Mouse (Mus musculus) kidney, postnatal 0 days (tissue): Measurements from ENCODE around the gene Mef2a. TPM values are rescaled to one million over a fixed set of nuclear protein-coding genes. Genes with fewer than 3 reads are reported as not detected.

Experiments
- ATAC-seq: fragments of 200-750 bp; cut with Nextera tagmentation; replicated peaks from 2 replicates; pipeline ENCODE4 v1.8.0; 2017; ENCODE audit warnings: low read depth, moderate number of reproducible peaks, moderate TSS enrichment, moderate library complexity; ENCODE audit not compliant: low FRiP score
- DNase-seq: peaks from one replicate; pipeline ENCODE4 v3.0.0-alpha.2; 2016; ENCODE audit warnings: low spot score
- H3K27ac ChIP-seq: fragments of 300-500 bp; sonication (generic); 2 replicates; pipeline ENCODE4 v1.5.1; 2014; ENCODE audit warnings: mild to moderate bottlenecking
- H3K27me3 ChIP-seq: fragments of 300-500 bp; sonication (generic); 2 replicates; pipeline ENCODE4 v1.6.1; 2014; ENCODE audit warnings: low read length, mixed read lengths; ENCODE audit not compliant: insufficient read depth
- H3K36me3 ChIP-seq: fragments of 300-500 bp; sonication (generic); 2 replicates; pipeline ENCODE4 v1.6.1; 2014; ENCODE audit warnings: low read length, mixed read lengths; ENCODE audit not compliant: insufficient read depth
- H3K4me1 ChIP-seq: fragments of 300-500 bp; sonication (generic); replicated peaks from 2 replicates; pipeline ENCODE4 v1.6.1; 2014; ENCODE audit warnings: antibody characterized with exemption, low read length, mixed read lengths; ENCODE audit not compliant: insufficient read depth
- H3K4me2 ChIP-seq: fragments of 300-500 bp; sonication (generic); 2 replicates; pipeline ENCODE4 v1.6.1; 2014; ENCODE audit warnings: mild to moderate bottlenecking, low read length, moderate library complexity, mixed read lengths
- H3K4me3 ChIP-seq: fragments of 300-500 bp; sonication (generic); replicated peaks from 2 replicates; pipeline ENCODE4 v1.5.1; 2014; ENCODE audit warnings: low read depth, low read length
- H3K9ac ChIP-seq: fragments of 300-500 bp; sonication (generic); 2 replicates; pipeline ENCODE4 v1.6.1; 2014; ENCODE audit warnings: low read depth, low read length
- H3K9me3 ChIP-seq: fragments of 300-500 bp; sonication (generic); replicated peaks from 2 replicates; pipeline ENCODE4 v1.6.1; 2016; ENCODE audit warnings: low read length, inconsistent platforms, mixed read lengths
- CTCF ChIP-seq: IDR thresholded peaks from 2 replicates; pipeline ENCODE4 v1.5.1; 2016; ENCODE audit warnings: antibody characterized with exemption, low read depth, mild to moderate bottlenecking, moderate library complexity
- WGBS: fragments of 180-500 bp; shearing (Covaris S2); extraction: QIAGEN DNeasy Blood & Tissue Kit; methylation state at CpG from one replicate; pipeline ENCODE4 v1.1.7; 2014; 5-methylcytosine and 5-hydroxymethylcytosine counted together
- polyA plus RNA-seq: library from polyadenylated mRNA; unstranded; fragments of >200 nt; fragmentation: Nextera tagmentation; extraction: Ambion mirVana; gene quantifications from 2 replicates; pipeline ENCODE4 v1.2.1, GENCODE M21; 2015

Mef2a gene
- polyA plus RNA-seq, 1 experiment from 2014 or later, result 33.3 TPM

- peak within 1 kb of the TSS; percentile 77 for H3K4me2 ChIP-seq
- WGBS, result 3% methylated on average over 31 of the region's 31 CpGs
- peak within 1 kb of the TSS; percentile 77 for H3K9ac ChIP-seq
- H3K4me1 ChIP-seq, result peaks cover 4% of the 10 kb centered on the region; the same call in 1 of the 2 replicates
- DNase-seq (peak; percentile 98), ATAC-seq (peak; percentile 98)
- H3K4me3 ChIP-seq, result peak within 1 kb of the TSS; percentile 75
- peak within 1 kb of the TSS; percentile 20; the same call in 1 of the 2 replicates for H3K27ac ChIP-seq
- no peaks in the 10 kb centered on the region for H3K27me3 ChIP-seq
- H3K36me3 ChIP-seq, result peaks cover 3% of the 10 kb centered on the region; the same call in 1 of the 2 replicates
- no peak for TF ChIP-seq CTCF
- no peaks in the 10 kb centered on the region for H3K9me3 ChIP-seq
Measured at GRCm38 (mm10) chr7:67222220-67222862, 150.3 kb downstream of the Mef2a start, which contains the start of gene Lysmd4. TSS of gene Lysmd4 (plus strand) at chr7:67222544.

GRCm38 (mm10) chr7:67217025-67217424 lies 155.6 kb downstream of the Mef2a start:
- WGBS, result 84% methylated on average over 3 of the region's 3 CpGs
- H3K4me1 ChIP-seq, result no peaks in the 10 kb centered on the region
- peak; percentile 88 for TF ChIP-seq CTCF
- ATAC-seq (no peak), DNase-seq (peak; percentile 60)
- no peak overlapping the region for H3K27ac ChIP-seq
- H3K4me3 ChIP-seq, result no peak overlapping the region
- H3K4me2 ChIP-seq, result no peak overlapping the region
- no peak overlapping the region for H3K9ac ChIP-seq
- no peaks in the 10 kb centered on the region for H3K27me3 ChIP-seq
- H3K9me3 ChIP-seq, result no peaks in the 10 kb centered on the region
- H3K36me3 ChIP-seq, result no peaks in the 10 kb centered on the region

GRCm38 (mm10) chr7:67216351-67216750 lies 156.3 kb downstream of the Mef2a start:
- no peaks in the 10 kb centered on the region for H3K4me1 ChIP-seq
- 84% methylated on average over 6 of the region's 6 CpGs for WGBS
- no peaks in the 10 kb centered on the region for H3K36me3 ChIP-seq
- no peak for ATAC-seq
- H3K27me3 ChIP-seq, result no peaks in the 10 kb centered on the region
- no peak overlapping the region for H3K4me3 ChIP-seq
- TF ChIP-seq CTCF, result no peak
- H3K9me3 ChIP-seq, result no peaks in the 10 kb centered on the region
- no peak overlapping the region for H3K4me2 ChIP-seq
- H3K27ac ChIP-seq, result no peak overlapping the region
- no peak for DNase-seq
- no peak overlapping the region for H3K9ac ChIP-seq

DNA sequence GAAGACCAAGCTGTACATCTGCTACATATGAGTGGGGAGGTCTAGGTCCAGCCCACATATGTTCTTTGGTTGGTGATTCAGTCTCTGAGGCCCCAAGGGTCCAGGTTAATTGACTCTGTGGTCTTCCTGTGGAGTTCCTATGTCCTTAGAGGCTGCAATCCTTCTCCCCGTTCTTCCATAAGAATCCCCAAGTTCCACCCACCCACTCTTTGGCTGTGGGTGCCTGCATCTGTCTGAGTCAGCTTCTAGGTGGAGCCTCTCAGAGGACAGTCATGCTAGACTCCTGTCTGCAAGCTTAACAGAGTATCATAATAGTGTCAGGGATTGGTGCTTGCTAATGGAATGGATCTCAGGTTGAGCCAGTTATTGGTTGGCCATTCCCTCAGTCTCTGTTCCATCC lies 159.1 kb downstream of the Mef2a start:
- Histone ChIP-seq H3K27ac (no peak overlapping the region), H3K9ac (no peak overlapping the region), H3K4me3 (no peak overlapping the region), H3K4me2 (no peak overlapping the region), H3K4me1 (no peaks in the 10 kb centered on the region), H3K9me3 (no peaks in the 10 kb centered on the region), H3K27me3 (no peaks in the 10 kb centered on the region), H3K36me3 (no peaks in the 10 kb centered on the region)
- WGBS, result 93% methylated on average over 1 of the region's 1 CpGs
- DNase-seq (no peak), ATAC-seq (no peak)
- no peak for TF ChIP-seq CTCF

- Histone ChIP-seq H3K4me1 (no peaks in the 10 kb centered on the region), H3K27ac (no peak overlapping the region), H3K4me2 (no peak overlapping the region), H3K36me3 (no peaks in the 10 kb centered on the region), H3K9me3 (no peaks in the 10 kb centered on the region), H3K4me3 (no peak overlapping the region), H3K9ac (no peak overlapping the region), H3K27me3 (no peaks in the 10 kb centered on the region)
- WGBS, result 74% methylated on average over 4 of the region's 4 CpGs
- DNase-seq (no peak), ATAC-seq (no peak)
- TF ChIP-seq CTCF, result no peak
Measured at GRCm38 (mm10) chr7:67211971-67212370, 160.7 kb downstream of the Mef2a start.

DNA sequence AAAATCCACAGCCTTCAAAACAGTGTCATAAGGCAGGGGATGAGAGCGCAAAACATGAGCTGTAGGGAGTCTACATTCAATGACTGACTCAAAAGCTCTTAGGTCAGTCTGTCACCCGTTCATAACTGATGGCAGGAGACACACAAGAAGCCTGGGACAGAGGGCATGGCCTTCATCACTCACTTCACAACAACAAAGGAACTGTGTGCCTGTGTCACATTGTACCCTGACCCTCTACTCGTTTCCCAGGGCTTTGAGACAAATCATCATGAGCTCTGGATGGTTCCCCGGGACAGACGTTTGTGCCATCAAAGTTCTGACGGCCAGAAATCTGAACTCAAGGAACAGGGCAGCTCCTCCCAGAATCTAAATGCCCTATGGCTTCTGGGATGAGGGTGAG lies 161.3 kb downstream of the Mef2a start:
- no peaks in the 10 kb centered on the region for H3K36me3 ChIP-seq
- no peak for ATAC-seq
- H3K9me3 ChIP-seq, result no peaks in the 10 kb centered on the region
- H3K4me2 ChIP-seq, result no peak overlapping the region
- no peak overlapping the region for H3K27ac ChIP-seq
- no peak overlapping the region for H3K9ac ChIP-seq
- no peak overlapping the region for H3K4me3 ChIP-seq
- WGBS, result 36% methylated on average over 6 of the region's 6 CpGs
- H3K4me1 ChIP-seq, result no peaks in the 10 kb centered on the region
- no peaks in the 10 kb centered on the region for H3K27me3 ChIP-seq
- no peak for TF ChIP-seq CTCF
- no peak for DNase-seq
